Mouse (Mus musculus): ENCODE results near the gene Gpr34.

The Gpr34 gene

DNA sequence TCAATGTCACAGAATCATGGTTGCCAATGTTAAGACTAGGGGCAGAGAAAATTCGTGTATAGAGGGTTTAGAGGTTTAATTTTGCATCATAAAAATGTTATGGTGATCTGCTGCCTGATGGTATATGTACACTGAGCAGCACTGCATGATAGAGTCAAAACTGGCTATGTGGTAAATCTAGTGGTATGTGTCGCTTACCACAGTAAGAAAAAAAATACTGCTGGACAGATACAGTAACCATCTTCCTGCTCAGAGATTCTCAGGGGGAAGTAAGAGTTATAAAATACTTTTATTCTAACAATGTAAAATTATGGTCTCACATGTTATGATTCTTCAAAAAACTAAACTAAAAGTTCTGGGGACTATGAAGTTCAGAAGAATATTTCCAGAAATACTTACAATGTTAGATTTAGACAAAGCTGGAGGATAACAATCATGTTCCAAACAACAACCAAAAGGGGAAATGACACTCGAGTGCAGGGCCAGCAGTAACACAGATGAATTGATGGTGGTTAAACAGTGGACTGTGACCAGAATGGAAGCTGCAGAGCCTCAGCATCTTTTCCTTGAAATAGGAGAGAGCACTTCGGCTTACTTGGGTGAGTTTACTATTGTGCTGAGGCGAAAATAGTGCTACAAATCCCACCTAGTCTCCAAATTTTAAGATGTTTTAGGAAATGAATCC, at the start of gene Gpr34:
Gpr34 (plus strand) TSS at position 491 of the 685 bp plus-strand sequence.
- no peak for DNase-seq (ENCODE audit: low spot score)

DNA sequence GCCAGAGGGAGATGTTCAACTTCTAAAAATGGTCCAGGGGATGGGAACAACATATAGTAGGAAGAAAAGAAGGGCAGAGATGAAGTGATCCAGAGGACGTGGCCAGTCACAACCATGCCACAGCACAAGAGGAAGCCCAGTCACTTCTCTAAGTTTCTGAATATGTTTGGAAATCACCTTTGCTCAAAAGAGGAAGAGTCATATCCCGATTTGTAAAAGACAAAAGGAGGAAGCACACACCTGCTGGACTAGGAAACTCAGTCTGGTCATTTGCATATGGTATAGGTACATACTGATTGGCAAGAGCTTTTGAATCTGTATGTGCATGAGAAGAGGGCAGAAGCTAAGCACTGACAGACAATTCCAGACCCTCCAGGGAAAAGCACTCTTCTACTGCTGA, 32.5 kb upstream of the Gpr34 start:
- DNase-seq (ENCODE audit: low spot score), result no peak

DNA sequence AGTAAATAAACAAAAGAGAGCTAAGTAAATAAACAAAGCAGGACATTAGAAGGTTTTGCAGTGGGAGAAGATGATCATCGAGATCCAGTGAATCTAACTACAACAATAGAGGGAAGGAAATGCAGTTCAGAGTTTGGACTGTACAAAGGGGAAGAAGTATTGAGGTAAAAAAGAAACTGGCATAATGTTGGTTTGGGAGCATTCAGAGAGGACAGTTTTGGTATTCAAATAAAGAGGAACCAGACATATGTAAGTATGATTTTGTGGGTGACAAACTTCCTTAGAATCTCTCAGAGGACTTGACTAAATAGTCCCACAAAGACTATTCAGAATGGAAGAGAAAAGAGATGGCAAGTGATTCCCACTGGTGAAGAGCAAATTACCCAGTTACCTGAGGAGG, 31.9 kb upstream of the Gpr34 start:
- DNase-seq (ENCODE audit: low spot score), result no peak

DNA sequence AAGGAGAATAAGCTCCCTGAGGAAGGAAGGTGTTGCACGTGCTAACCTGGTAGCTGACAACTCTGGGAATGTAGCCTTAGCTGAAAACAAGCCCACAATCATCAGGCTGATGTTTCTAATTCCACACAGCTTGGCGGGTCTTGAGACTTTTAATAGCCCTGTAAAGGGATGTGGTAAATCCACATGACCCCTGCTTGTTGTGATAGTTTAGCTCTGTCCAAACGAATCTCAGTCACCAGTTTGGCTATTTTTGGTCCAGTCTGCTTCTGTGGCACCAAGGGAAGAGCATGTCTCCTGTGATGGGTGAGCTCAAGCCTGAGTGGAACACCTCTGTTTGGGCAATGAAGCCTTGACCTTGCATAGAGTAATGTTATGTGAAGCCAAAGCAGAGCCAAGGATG, 25.1 kb upstream of the Gpr34 start:
- no peak for DNase-seq (ENCODE audit: low spot score)

DNA sequence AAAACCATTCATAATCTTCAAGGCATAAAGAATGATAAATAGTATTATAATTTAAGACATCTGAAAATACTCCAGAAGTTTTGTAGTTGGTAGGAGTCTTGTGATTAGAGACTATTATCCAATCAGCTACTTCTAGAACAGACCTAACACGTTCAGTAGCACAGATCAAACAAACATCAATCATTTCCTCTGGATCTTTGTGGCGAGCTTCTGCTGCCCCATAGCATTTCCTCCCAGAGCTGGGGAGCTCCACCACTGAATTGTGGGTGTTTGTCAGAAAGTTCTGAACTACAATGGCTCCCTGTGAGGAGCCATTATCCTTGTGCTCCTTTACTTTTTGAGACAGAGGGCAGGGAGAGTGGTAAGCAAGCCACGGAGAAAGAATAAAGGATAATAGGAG, 24.1 kb upstream of the Gpr34 start:
- no peak for DNase-seq (ENCODE audit: low spot score)

DNA sequence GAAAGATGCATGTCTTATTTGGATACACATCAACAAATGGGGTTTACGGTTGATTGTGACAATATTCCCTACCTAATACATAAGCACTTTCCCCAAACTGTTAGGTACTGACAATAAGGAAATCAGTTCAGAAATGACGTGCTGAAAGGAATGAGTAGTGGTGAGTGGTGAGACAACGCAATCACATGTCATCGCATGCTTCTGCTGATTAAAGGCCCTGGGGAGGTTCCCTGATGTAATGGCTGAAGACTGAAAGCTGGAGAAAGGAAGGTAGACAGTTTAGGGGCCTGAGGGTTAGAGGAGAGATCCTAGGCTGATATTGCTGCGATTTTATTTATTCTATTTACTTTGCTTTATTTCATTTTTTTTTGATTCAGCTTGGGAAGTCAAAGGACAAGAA, 20.8 kb upstream of the Gpr34 start:
- no peak for DNase-seq (ENCODE audit: low spot score)

DNA sequence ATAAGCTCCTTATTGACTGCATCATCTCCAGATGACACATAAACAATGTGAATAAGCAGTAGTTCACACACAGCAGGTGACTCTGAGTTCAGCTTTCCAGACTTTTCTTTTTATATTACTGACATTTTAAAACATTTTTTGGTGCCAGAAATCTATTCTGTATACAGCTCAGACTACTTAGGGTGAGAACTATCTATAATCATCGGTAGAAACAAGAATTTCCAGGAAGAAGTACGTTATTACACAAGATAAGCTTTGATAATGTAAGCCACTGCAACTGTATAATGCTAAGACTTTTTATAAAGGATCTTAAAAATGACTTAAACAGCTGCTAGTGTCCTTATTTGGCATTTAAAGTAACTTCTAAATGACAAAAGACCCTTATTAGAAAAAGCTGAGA, 19.8 kb upstream of the Gpr34 start:
- no peak for DNase-seq (ENCODE audit: low spot score)

DNA sequence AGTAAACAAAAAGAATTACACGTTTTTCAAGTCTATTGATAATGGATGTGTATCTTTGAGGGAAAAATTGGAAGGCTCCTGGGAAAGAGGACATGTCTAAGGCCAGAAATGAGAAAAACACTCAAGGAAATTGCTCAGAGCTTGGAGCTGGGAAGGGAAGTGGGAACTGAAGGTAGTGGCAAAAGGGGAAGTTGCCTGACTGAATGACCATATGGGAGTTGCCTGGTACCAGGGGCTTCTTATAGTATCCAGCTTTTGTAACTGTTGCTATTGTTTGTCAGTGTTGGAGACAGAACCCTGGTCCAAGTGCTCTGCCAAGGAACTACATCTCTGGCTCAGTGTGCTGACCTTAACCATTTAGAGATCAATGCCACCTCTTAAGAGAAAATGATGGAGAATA, 15.2 kb upstream of the Gpr34 start:
- DNase-seq (ENCODE audit: low spot score), result no peak

DNA sequence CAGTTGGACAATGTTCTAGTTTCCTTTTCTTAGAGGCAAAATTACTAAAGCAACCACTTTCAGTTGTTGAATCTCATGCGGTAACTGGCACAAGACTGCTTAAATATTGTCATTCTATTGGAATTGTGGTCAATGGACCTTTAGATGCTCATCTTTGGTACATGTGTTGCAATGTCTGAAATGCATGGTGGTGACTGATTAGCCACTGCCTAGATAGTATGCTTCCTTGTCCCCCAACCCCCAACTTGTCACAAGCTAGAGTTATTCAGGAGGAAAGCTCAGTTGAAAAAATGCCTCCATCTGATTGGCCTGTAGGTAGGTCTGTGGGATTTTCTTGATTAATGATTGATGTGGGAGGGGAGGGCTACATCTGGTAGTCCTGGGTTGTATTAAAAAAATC, 14.6 kb upstream of the Gpr34 start:
- DNase-seq (ENCODE audit: low spot score), result no peak

DNA sequence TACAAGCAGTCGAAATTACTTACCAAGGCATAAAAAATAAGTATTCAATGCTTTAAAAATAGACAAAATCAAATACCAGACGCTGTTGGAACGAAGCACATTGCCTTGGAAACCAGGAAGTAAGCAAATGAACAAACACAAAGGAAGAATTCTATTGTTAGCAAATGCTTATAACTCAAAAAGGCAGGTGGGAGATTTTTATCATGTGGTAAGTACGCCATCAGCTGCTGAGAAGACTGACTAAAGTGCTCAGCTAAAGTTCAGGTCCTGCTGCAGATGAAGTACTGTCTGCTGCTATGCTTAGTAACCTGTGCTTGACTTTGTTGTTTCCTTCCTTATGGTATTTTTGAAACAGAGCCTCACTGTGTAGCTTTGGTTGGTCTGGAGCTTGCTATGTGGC, 13.4 kb upstream of the Gpr34 start:
- DNase-seq (ENCODE audit: low spot score), result no peak

DNA sequence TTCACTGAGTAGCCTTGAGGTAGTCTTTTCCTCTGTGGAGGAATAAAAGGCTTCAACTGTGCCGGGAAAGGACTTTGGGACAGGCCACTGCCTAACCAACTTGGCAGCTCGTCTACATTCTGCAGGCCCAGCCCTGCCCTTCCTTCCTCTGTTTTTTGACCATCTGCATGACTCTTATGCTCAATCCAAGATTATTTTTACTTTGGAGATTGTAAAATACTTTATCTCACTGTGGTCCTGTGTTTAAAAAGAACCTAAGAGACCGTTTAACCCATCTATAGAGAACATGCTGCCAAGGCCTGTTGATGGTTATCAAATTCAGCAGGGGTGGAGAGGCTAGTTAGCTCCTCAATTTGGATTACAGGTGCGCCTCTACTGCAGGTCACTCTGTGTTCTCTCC, 10.4 kb upstream of the Gpr34 start:
- no peak for DNase-seq (ENCODE audit: low spot score)

DNA sequence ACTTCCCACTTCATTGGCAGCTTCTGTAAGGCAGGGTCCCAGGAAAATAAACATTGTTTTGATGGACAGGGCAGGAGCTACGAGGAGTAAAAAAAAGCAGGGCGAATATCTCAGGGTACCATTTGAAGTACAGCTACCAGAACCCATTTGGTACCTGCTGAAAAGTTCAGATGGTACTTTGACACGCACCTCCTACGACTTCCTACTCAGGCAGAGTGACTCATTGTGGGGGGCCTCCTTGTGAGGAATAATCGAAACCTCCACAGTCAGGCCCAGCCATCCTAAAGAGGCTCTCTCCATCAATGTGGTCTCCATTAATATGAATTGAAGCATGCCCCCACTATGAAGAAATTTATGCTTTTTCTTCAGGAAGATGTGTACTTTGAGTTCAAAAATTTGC, 9.2 kb upstream of the Gpr34 start:
- no peak for DNase-seq (ENCODE audit: low spot score)

DNA sequence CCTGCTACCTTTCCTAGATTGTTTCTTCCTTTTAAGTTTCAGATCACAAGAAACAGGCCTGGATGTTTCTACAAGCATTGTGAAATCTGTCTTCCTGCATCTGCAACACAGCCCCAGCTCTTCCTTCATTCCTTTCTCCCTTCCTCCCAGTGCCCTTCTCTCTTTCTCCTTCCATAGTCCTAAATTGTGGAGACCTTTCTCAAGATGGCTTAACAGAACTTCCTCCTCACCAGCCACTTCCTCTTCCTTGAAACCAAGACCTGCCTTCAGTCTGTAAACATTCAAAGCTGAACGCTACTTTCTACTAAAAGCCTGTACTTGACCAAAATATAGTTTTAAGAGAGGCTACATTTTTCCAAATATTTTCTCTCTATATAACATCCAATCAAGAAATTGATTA, 4.5 kb downstream of the Gpr34 start:
- DNase-seq (ENCODE audit: low spot score), result no peak

DNA sequence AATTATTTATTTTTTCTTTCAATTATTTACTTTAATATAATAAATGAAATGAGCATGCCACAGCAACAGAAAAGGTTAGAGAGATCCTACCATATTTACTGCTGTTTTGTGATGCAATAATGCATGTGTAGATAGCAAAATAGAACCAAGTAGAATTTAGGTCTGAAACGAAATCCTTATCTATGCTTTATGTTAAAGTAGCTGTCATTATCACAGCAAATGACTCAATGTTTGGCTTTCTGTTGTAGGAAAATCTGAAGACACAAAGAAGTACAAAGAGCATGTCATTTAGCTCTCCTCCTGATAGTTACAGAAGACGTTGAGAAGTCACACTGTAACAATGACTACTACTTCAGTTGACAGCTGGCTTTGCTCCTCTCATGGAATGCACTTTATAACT, 7.0 kb downstream of the Gpr34 start:
- no peak for DNase-seq (ENCODE audit: low spot score)

DNA sequence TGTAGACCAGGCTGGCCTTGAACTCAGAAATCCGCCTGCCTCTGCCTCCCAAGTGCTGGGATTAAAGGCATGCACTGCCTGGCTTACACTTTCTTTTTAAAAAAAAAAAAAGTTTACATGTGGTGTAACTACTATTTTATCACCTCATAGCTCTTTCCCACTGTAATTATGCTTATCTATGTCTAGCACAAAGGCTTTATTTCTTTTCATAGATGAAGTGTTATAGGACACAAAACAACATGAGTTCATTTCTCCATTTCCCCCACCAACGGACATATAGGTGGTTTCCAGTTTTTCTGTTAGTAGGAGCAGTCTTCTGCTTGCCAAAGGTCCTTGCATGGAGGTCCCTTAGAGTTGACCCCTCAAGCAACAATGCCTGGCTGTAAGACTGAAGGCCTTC, 20.0 kb downstream of the Gpr34 start:
- DNase-seq (ENCODE audit: low spot score), result no peak

DNA sequence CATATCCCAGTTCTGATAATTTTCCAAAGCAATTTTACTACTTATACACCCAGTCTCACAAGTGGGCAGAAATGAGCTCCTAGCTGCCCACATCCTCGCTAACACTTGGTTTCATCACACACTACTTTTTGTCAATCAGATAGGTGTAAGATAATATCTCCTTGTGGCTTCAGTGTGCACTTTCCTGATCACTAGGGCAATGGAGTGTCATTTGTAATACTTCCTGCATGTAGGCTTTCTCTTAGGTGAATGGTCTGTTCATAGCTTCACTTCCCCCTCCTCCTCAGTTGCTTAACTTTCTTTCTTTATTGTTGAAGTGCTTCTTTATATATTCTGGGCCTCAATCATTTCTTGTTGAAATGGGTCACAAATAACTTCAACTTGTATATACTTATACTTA, 20.4 kb downstream of the Gpr34 start:
- DNase-seq (ENCODE audit: low spot score), result no peak

DNA sequence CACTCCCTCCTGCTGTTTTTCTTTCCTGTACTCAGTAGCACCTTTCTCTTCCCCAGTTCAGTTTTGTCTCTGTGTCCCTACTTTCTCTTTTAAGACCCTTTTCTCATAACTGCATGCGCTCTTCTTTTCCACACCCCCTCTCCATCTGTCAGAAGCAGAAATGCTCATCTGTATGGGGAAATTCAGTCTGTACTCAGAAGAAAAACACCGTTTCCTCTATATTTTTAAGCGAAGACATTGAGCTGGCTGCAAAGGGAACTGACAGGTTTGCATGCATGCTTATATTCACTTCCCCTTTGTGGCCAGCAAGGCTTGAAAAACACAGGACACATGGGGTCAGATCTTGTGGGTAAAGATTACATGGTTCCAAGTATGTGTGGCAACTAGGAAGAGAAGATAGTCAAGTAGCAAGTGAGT, 23.1 kb downstream of the Gpr34 start:
- DNase-seq (ENCODE audit: low spot score), result no peak

DNA sequence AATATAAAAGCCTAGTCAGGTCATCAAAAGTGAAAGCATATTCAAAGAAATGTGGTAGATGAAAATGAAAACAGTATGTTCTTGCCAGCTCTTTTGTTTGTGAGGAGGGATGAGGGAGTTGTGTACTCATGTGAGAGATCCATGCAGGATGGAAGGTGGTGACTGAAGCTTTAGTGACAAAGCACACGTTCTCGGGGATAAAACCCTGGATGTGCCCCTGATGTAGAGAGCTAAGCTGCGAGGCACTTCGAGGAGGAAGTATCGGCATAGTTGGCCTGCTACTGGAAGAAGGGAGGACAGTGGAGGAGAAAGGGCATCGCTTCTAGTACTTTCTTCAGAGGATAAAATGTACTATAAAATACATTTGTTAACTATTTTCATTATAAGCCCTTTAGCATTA, 24.0 kb downstream of the Gpr34 start:
- DNase-seq (ENCODE audit: low spot score), result no peak

DNA sequence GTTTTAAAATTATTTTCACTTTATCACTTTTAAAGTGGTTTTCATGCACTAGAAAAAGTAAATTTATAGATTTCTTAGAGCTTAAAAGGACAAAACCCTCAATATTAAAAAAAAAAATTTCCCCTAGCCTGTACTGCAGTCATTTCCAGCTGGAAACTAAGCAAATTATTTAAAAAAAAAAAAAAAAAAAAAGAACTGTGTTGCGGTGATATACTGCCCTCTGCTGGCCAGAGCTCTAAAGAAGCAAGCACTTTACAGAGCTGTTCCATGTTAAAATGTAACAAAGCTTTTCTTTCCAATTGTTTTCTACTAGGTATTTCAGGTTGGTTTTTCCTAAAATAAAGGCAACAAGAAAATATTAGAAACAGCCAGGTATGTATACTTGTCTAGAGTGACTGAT, 24.8 kb downstream of the Gpr34 start:
- DNase-seq (ENCODE audit: low spot score), result peak; percentile 46

DNA sequence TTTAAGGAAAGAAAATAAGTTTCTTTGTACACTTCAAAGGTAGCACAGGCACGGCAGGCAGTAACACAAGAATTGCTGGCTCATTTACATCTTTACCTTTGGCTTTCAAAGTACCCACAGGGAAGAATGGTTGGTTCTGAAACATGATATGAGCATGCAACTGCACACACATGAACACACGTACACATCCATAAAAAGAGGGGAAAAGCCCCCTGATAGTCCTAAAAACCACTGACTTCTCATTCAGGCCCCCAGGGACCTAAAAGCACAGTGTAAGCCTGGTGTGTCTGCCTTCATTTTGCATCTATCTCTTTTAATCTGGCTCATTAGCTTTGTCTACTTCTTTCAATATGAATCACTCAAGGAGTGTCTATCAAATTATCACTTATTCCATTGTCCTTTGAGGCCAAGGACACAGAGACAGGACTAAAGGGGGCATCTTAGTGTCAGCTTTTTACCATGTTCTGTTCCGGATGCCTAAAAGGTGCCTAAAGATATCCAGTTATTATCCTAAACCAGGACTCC, 26.8 kb downstream of the Gpr34 start:
- DNase-seq (ENCODE audit: low spot score), result no peak

DNA sequence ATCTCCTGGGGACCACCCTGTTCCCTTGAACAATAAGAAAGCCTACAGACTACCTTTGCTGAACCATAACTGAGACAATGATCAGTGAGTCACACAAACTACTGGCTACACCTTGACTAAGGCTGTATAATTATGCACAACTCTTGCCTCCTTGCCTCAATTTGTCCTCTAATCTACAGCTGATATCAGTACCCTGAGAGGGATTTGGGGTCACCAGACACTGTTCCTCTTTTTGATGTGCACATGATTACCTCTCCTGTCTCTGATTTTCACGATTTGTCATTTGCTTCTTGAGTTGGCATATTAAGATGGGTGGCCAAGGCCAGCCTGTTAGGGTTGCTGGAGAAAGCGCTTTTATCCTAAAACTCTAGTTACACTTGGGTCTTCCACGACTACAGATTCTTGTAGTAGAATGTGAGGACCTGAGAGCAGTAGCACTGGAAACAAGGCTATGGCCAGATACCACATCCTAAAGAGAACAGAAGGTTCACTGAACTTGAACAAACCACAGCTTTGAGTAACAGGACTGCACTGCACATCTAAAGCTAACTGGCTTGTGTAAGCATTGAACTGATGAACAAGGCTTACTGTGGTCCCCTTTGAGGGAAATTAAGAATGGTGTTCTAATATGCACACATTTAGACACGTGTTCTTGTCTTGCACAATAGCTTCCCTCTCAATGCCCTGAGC, 27.5 kb downstream of the Gpr34 start:
- DNase-seq (ENCODE audit: low spot score), result no peak

DNA sequence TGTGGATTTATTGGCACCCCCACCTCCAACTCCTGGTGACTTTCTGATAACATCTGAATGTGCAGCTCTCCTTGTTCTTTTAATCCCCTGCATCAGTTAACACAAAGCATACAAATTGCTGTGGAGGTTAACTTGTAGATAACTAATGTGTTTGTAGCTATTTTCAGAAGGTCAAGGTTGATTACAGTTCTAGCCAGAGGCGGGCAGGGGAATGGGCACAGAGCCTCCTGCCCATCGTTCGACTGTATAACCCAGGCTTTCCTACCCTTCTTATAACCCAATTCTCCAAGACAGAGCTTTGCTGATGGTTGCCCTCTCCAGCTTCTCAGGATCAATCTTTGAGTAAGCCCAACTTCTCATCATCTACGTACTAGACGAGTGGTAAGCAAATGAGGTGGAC, 29.2 kb downstream of the Gpr34 start, which contains the start of gene Gpr82:
Gpr82 (plus strand) TSS at position 301 of the 400 bp plus-strand sequence.
- DNase-seq (ENCODE audit: low spot score), result no peak

DNA sequence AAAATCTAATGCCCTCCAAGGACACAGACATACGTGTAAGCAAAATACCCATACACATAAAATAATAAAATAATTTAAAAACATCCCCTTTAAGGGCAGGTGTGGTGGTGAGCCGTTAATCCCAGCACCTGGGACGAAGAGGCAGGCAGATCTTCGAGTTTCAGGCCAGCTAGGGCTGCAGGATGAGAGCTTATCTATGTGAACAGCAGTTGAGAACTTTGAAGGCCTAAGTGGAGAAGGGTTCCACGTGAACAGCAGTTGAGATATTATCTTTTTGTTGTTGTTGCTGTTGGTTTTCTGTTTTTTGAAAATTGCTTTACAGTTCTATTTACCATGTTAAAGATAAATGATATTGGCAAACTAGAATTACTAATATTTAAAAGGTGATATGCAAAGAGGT, 37.0 kb downstream of the Gpr34 start:
- DNase-seq (ENCODE audit: low spot score), result no peak

DNA sequence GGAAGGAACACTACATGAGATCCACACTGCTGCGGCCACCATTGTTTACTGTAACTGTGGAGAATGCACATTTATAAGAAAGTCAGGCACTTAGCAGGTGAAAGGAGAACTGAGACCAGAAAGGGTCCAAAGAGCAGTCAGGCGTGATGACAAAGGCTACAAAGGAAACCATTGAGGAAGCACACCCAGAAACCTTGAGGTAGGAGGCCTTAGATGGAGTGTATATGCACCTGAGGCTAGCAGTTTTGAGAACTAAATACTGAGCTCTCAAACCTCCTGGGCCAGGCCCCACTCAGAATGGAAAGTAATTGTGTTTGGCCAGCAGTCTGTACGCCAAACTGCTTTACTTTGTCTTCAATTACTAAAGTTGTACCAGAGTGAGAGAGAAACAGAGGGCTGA, 38.5 kb downstream of the Gpr34 start:
- no peak for DNase-seq (ENCODE audit: low spot score)

Data from embryo, embryonic 10.5 days (tissue).